Mouse (Mus musculus) fibroblast of lung, adult 2 months (primary cell): ENCODE data around the gene Nhlrc2.

ENCODE experiments used
- DNase-seq: peaks from one replicate; pipeline ENCODE4 v3.0.0-alpha.2; 2011; ENCODE audit warnings: low read depth

Gene Nhlrc2

DNA sequence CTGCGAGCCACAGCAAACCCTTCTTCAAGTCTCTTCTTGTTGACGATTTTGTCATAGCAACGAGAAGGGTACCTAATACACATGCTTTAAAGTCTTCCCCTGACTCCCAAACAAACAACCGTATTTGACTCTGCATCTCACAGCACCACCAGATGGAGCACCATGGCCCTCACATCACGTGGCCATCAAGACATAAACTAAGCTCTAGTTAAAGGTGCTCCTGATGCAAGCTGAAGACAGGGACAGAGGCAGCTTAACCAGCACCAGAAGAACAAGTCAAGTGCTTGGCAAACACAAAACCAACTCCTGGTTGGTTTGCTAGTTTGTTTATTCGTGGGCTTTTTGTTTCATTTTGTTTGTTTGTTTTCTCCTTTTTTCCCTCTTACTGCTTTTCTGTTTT is 17.3 kb downstream of the Nhlrc2 start:
- DNase-seq, result no peak

DNA sequence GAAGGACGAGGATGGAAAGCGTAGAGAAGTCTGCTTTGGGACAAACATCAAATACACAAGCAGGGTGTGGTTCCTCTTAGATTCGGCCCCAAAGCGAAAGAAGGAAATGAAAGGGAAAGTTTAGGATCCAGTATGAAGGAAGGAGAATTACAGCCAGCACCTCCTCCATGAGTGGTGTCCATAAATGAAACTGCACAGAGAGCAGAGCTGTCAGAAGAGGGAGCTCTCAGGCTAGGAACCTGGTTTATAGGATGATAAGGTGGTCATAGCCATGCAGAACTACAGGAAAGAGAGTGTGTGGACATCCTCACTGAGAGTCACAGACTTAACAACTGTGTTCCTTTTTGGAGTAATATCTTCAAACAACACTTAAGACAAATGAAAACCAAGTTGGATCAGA is 18.0 kb downstream of the Nhlrc2 start:
- peak; percentile 51 for DNase-seq

GRCm38 (mm10) chr19:56566940-56567339 is 18.9 kb downstream of the Nhlrc2 start:
- no peak for DNase-seq

GRCm38 (mm10) chr19:56570781-56571180 is 22.7 kb downstream of the Nhlrc2 start:
- no peak for DNase-seq

GRCm38 (mm10) chr19:56571234-56571633 is 23.2 kb downstream of the Nhlrc2 start:
- DNase-seq, result no peak

GRCm38 (mm10) chr19:56571913-56572312 is 23.9 kb downstream of the Nhlrc2 start:
- no peak for DNase-seq

GRCm38 (mm10) chr19:56573184-56573583 is 25.1 kb downstream of the Nhlrc2 start:
- no peak for DNase-seq

GRCm38 (mm10) chr19:56577801-56578200 is 29.7 kb downstream of the Nhlrc2 start:
- no peak for DNase-seq

DNA sequence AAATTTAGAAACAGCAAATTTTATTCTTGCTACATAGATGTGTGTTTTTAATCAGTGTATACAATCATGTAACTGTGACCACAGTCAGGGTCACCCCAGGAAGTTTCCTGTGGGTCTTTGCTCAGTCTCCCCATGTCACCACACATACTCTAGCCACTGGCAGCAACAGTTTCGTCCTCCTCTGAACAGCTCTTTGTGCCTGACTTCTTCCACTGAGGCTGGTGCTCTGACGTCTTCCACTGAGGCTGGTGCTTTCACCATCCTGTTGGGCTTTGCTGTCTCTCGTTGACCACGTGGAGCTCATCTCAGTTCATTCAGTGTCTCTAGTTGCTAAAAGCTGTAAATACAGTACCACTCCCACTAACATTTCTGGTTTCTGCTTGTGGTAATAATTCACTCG is 33.9 kb downstream of the Nhlrc2 start:
- DNase-seq, result no peak

- DNase-seq, result no peak
Measured at GRCm38 (mm10) chr19:56583785-56584184, 35.7 kb downstream of the Nhlrc2 start.

DNA sequence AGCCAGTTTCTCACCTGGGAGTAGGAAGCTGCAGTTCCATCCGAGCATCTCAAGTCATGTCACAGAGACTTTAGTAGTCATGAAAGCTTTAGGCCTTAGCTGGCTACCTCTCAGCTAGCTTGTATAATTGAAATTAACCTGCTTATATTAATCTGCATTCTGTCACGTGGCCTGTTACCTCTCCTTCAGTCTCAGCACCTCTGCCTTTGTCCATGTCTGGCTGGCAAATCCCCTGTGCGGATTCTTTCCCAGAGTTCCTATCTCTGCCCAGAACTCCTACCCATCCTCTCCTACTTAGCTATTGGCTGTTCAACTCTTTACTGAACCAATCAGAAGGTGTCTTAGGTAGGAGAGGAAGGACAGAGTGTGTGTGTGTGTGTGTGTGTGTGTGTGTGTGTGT is 36.2 kb downstream of the Nhlrc2 start:
- no peak for DNase-seq

GRCm38 (mm10) chr19:56586320-56586719 is 38.3 kb downstream of the Nhlrc2 start:
- no peak for DNase-seq

- DNase-seq, result peak; percentile 78
Measured at GRCm38 (mm10) chr19:56588205-56588626, 40.2 kb downstream of the Nhlrc2 start.

GRCm38 (mm10) chr19:56589008-56589407 is 40.9 kb downstream of the Nhlrc2 start:
- DNase-seq, result no peak

- no peak for DNase-seq
Measured at GRCm38 (mm10) chr19:56589455-56589854, 41.4 kb downstream of the Nhlrc2 start.

- no peak for DNase-seq
Measured at GRCm38 (mm10) chr19:56590250-56590649, 42.2 kb downstream of the Nhlrc2 start.

DNA sequence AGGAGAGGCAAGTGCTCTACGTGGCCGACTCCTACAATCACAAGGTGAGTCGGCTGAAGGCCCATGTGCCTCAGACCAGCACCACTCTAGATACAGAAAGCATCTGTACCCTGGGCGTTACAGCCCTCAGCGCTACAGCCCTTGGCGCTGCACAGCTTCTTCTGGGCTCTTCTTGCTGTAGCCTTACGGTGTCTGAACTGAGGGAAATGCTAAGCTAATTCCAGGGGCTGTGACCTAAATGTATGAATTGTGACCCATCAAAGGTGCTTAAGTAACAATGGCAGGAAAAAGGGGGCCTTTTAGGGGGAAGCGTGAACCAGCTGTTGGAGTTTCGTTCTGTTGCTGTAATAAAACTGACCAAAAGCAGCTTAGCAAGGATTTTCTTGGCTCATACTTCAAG is 44.4 kb downstream of the Nhlrc2 start:
- no peak for DNase-seq

GRCm38 (mm10) chr19:56599996-56600395 is 51.9 kb downstream of the Nhlrc2 start:
- DNase-seq, result no peak

GRCm38 (mm10) chr19:56600797-56601196 is 52.7 kb downstream of the Nhlrc2 start:
- no peak for DNase-seq

DNA sequence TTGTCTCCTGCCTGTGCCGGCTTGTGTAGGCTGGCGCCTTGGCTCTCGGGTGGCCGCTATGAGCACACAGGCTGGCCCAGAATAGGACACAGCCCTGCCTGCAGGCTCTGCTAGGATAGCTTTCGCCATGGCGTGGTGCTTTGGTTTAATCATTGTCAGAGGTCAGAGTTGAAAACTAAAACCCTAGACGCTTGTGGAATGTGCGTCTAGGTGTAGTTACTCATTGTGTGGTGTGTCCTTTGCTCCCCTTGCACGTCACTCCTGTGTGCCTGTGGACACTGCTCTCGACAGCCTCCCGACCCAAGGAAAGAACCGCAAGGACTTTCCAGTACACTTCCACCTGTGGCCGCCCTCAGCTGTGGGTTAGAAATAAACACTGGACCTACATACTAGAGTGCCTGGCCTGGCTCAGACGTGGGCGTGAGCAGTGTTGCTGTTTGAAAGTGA is 53.9 kb downstream of the Nhlrc2 start:
- DNase-seq, result no peak

DNA sequence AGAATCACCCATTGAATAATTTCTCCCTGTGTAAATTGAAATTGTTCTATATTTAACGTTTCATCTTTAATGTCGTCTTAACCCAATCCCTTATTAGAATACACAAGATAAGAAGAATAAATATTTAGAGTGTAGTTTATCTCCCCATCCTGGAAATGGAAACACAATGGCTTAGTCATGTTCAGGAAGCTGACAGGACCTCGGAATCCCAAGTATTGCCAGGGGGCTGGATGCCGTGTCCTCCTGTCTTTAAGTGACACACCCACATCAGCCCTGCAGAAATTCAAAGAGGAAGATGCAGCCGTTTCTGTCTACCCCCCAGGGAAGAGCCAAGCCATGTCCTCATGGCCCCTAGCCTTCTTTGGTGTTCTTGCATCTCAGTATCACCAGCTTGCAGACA is 60.9 kb downstream of the Nhlrc2 start:
- no peak for DNase-seq

- no peak for DNase-seq
Measured at GRCm38 (mm10) chr19:56614131-56614530, 66.1 kb downstream of the Nhlrc2 start.

GRCm38 (mm10) chr19:56618845-56619244 is 70.8 kb downstream of the Nhlrc2 start:
- DNase-seq, result no peak

DNA sequence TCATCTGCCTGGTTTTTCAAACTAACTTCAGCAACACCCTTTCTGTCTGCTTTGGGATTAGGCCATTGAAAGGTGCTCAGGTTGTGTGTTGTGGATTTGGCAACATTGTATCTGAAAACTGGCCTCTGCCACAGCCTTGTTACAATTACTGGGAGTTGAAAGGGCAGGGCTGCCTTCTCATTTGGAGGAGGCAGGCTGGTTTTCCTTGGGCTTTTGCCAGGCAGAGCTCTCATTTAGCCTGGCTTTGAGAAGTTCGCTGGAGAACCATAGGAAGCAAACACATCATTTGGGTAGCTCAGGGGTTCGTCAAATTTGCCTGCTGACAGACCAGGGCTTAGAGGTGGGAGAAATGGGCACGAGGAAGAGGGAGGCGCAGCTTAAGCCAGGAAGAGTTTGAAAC is 71.5 kb downstream of the Nhlrc2 start:
- DNase-seq, result peak; percentile 17

GRCm38 (mm10) chr19:56621876-56622275 is 73.8 kb downstream of the Nhlrc2 start:
- DNase-seq, result no peak
